Mouse (Mus musculus) ES-E14 (cell line): ENCODE results near the gene Fbxl18. TPM values are rescaled to one million over a fixed set of nuclear protein-coding genes. Genes with fewer than 3 reads are reported as not detected.

Source experiments
- DNase-seq: peaks from one replicate; pipeline ENCODE4 v3.0.0-alpha.2; 2013; ENCODE audit warnings: low read depth, low spot score
- H3K27ac ChIP-seq: 2 replicates; pipeline ENCODE4 v1.5.1; 2012; ENCODE audit warnings: low read depth, mild to moderate bottlenecking, low read length, moderate library complexity, mixed read lengths; ENCODE audit not compliant: poor library complexity, insufficient read depth, severe bottlenecking
- H3K36me3 ChIP-seq: 2 replicates; pipeline ENCODE4 v1.6.1; 2012; ENCODE audit warnings: mild to moderate bottlenecking, low read length, moderate library complexity, mixed read lengths; ENCODE audit not compliant: control insufficient read depth, poor library complexity, insufficient read depth, severe bottlenecking
- H3K4me1 ChIP-seq, 2 experiments: fragments of 150-350 bp in 1 of 2; sonication (generic) in 1 of 2; 2 replicates each; pipeline ENCODE4 v1.6.1; 2012; ENCODE audit warnings: low read length in 2 of 2, mild to moderate bottlenecking in 1 of 2, mixed read lengths in 1 of 2; ENCODE audit not compliant: control insufficient read depth in 2 of 2, insufficient read depth in 2 of 2, poor library complexity in 1 of 2
- H3K4me3 ChIP-seq, 2 experiments: fragments of 150-350 bp in 1 of 2; sonication (generic) in 1 of 2; 2 replicates each; pipeline ENCODE4 v1.5.1; 2012; ENCODE audit warnings: low read length in 2 of 2, low read depth in 1 of 2, mild to moderate bottlenecking in 1 of 2, mixed read lengths in 1 of 2; ENCODE audit not compliant: insufficient read depth in 1 of 2, poor library complexity in 1 of 2, severe bottlenecking in 1 of 2
- H3K9ac ChIP-seq: 2 replicates; pipeline ENCODE4 v1.6.1; 2012; ENCODE audit warnings: low read depth, mild to moderate bottlenecking, low read length, mixed read lengths; ENCODE audit not compliant: poor library complexity, insufficient read depth, severe bottlenecking
- H3K9me3 ChIP-seq: fragments of 150-350 bp; sonication (generic); 2 replicates; pipeline ENCODE4 v1.6.1; 2012; ENCODE audit warnings: low read depth, mild to moderate bottlenecking, low read length; ENCODE audit not compliant: control insufficient read depth, insufficient read depth
- CHD2 ChIP-seq: IDR thresholded peaks from 2 replicates; pipeline ENCODE4 v1.6.1; 2014; ENCODE audit warnings: mild to moderate bottlenecking, low read depth, low read length, inconsistent platforms
- HCFC1 ChIP-seq: IDR thresholded peaks from 2 replicates; pipeline ENCODE4 v1.6.1; 2012; ENCODE audit warnings: low read length, inconsistent platforms, borderline replicate concordance; ENCODE audit not compliant: insufficient read depth
- MAFK ChIP-seq: IDR thresholded peaks from 2 replicates; pipeline ENCODE4 v1.6.1; 2014; ENCODE audit warnings: mild to moderate bottlenecking, low read depth, low read length, inconsistent platforms; ENCODE audit not compliant: insufficient read depth
- ZC3H11A ChIP-seq: IDR thresholded peaks from 2 replicates; pipeline ENCODE4 v1.6.1; 2012; ENCODE audit warnings: low read depth, mild to moderate bottlenecking, inconsistent platforms, low read length, borderline replicate concordance
- ZNF384 ChIP-seq: IDR thresholded peaks from 2 replicates; pipeline ENCODE4 v1.6.1; 2012; ENCODE audit warnings: low read depth, low read length, inconsistent platforms
- in situ Hi-C, 2 experiments: fragments of 600-800 bp; cut with MboI; formaldehyde crosslinking; loops; one replicate each; pipeline ENCODE4 v1.15.1; 2025; ENCODE audit warnings: low sequenced_read_pairs in 2 of 2, inconsistent platforms in 1 of 2; ENCODE audit not compliant: unreplicated experiment in 2 of 2
- total RNA-seq: library from RNA; depleted of rRNA; stranded (reverse); fragments of 300-350 nt; gene quantifications from 2 replicates; pipeline ENCODE4 v1.2.3, GENCODE M21; 2012

The Fbxl18 gene
- total RNA-seq, 1 experiment: 20.1 TPM

DNA sequence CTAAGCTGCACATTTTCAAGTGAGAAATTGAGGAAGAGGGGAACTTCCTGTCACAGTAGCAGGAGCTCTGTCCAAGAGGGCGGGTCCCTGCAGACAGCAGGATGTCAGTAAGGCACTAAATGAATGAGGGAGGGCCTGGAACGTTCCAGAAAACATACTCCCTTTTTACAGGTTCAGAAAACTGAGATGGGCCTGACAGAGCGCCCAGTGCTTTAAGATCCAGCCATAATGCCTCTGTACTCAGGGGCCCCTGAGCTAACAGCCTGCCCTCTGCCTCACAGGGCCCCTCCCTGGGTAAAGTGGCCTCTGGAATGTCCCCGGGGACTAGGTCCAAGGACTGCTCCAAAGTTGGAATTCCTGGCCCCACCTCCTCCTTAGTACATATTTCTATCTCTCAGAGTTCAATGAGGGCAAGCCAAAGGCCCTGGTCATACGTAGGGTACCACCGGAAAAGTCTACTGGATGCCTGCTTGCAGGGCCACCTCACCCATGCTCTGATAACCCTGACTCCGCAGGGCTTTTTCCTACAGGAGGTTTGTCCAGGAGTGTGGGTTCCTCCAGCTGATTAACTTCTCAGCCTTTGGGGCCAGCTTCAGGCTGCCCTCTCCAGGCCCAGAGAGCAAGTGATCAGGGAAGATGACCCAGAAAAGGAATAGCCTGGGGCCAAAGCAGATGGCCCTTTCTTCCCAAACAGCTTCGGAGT is 14.5 kb upstream of the Fbxl18 start:
- Histone ChIP-seq H3K36me3 (peaks cover 11% of the 10 kb centered on the region), H3K4me3 (no peak overlapping the region), H3K9ac (peak overlapping the region; percentile 28; the same call in 1 of the 2 replicates), H3K27ac (peak overlapping the region; percentile 2; the same call in 1 of the 2 replicates), H3K9me3 (no peaks in the 10 kb centered on the region), H3K4me1 (peaks cover 0 to 41% of the 10 kb centered on the region in 2 experiments; a peak in 3 of 4 replicates)
- TF ChIP-seq MAFK: no peak
- no peak for TF ChIP-seq ZNF384
- no peak for TF ChIP-seq ZC3H11A
- TF ChIP-seq HCFC1: no peak
- TF ChIP-seq CHD2: no peak
- no peak for DNase-seq
- in situ Hi-C loops: no loop called here

DNA sequence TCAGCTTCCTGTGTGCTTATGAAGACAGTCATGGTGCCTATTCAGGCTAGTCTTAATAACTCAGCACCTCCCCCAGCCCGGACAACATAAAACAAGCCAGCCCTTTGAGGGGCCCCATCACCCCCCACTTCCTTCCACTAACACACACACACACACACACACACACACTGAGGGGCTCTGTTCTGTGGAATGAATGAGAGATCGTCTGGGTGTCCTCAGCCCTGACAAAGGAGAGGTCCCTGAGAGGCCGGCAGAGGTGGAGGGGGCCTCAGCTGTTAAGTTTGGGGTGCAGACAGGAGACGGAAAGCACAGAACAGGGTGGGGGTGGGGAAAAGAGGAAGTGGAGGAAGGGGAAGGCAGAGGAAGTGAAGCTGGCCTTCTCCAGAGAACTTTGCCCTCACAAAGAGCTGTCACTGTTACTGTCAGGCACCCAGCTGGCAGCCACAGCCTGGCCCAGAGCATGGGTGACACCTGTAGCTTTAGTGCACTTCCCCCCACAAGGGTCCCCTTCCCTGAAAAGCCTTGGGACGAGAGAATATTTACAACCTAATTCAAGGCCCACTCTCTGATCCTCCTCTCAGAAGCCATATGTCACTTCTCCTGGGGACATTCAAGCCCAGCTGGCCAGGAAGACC is 13.8 kb upstream of the Fbxl18 start:
- Histone ChIP-seq H3K9me3 (no peaks in the 10 kb centered on the region), H3K4me1 (peaks cover 0 to 47% of the 10 kb centered on the region in 2 experiments; a peak in 3 of 4 replicates), H3K27ac (no peak overlapping the region), H3K36me3 (peaks cover 18% of the 10 kb centered on the region), H3K9ac (peak overlapping the region; percentile 28; the same call in 1 of the 2 replicates), H3K4me3 (no peak overlapping the region)
- TF ChIP-seq CHD2 (no peak), ZNF384 (no peak), ZC3H11A (no peak), MAFK (no peak), HCFC1 (no peak)
- no peak for DNase-seq
- in situ Hi-C loops: no loop called here

DNA sequence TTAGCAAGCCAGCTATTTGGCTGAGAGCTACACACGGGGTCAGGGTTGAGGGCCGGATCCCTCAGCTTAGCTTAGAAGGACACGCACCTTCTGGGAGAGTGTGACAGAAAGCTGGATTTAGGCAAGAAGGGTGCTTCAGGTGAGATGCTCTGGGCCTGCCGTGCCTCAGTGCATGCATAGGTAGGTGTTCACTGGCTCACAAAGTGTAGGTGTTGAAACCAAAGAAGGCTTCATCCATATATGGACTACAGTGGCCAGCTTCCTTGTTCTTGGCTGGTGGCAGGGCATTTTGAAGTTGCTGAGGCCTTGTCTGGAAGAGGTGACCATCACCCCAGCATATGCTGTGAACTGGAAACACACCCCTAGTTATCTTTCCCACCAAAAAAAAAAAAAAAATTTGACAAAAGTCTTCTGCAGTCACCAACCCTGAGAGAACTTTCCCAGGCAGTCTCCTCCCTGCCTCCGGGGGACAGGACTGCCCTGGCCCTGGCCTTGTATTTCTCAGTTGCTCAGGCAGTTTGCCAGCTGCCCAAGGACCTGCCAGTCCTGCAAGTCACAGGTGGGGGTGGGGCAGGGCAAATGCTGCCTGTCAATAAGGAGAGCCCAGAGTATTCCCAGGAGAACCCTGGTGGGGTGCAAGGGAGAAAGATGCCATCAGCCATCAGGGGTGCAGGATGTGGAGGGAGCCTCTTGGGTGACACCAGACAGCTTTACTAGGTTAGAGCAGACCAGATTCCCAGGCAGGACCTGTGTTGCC is 12.8 kb upstream of the Fbxl18 start:
- in situ Hi-C loops: no loop called here
- Histone ChIP-seq H3K9me3 (no peaks in the 10 kb centered on the region), H3K36me3 (peaks cover 26% of the 10 kb centered on the region), H3K27ac (peak overlapping the region; percentile 12; the same call in 1 of the 2 replicates), H3K9ac (peak overlapping the region; percentile 94; the same call in 1 of the 2 replicates), H3K4me1 (peaks cover 0 to 52% of the 10 kb centered on the region in 2 experiments; a peak in 3 of 4 replicates), H3K4me3 (no peak overlapping the region)
- TF ChIP-seq MAFK (no peak), CHD2 (no peak), HCFC1 (no peak), ZC3H11A (no peak), ZNF384 (no peak)
- DNase-seq: no peak

DNA sequence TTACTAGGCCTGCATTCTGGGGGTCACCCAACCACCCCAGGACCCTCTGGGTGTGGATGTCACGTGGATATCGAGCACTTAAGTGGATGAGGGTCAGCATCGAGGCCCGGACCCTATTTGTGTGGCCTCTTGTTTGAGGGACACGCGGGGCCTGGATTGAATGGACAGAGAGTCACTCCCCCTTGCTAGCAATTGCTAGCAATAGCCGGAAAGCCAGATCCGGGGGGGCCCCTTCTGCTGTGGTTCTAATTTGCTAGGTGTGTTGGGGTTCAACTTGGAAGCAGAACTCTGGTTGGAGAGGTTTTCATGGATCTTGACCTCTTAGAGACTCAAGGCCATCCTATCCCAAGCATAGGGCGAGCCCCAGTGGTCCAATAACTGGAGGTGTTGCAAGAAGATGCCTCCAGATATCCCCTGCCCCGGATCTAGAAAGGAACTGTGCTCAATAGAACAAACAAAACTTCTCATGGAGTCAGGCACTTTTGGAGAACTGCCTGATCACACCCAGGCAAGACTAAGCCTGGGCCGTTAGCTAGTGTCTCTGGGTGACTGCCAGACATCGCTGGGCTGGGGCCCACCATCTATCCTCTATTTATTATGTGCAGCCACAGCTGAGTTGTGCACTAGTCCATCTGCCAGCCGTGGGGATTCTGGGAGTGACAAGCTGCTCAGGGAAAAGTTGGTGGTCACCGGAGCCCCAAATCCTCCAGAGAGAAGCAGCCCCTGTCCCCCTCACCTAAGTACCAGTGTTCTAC is 12.0 kb upstream of the Fbxl18 start:
- peaks cover 33% of the 10 kb centered on the region for H3K36me3 ChIP-seq
- H3K27ac ChIP-seq: peak overlapping the region; percentile 90
- H3K4me3 ChIP-seq: peak overlapping the region; percentile 96 to 98
- no peaks in the 10 kb centered on the region for H3K9me3 ChIP-seq
- in situ Hi-C loops: no loop called here
- TF ChIP-seq ZC3H11A: no peak
- peak; percentile 32; the same call in 1 of the 2 replicates for TF ChIP-seq ZNF384
- no peak for DNase-seq
- peaks cover 0 to 53% of the 10 kb centered on the region in 2 experiments; a peak in 3 of 4 replicates for H3K4me1 ChIP-seq
- H3K9ac ChIP-seq: peak overlapping the region; percentile 94
